Mouse (Mus musculus) limb, embryonic 14.5 days (tissue): ENCODE measurements around the gene Spata21. TPM values are rescaled to one million over a fixed set of nuclear protein-coding genes. Genes with fewer than 3 reads are reported as not detected.
"Not testable (repeated sequence)": the region's sequence is repeated elsewhere in the genome, so short reads cannot be mapped to it uniquely, and the experiment has no call there.

Experiments
- ATAC-seq: fragments of 200-750 bp; cut with Nextera tagmentation; 2 replicates; pipeline ENCODE4 v1.8.0; 2017; ENCODE audit warnings: low read depth, moderate number of reproducible peaks, moderate TSS enrichment; ENCODE audit not compliant: low FRiP score
- DNase-seq: peaks from one replicate; pipeline ENCODE4 v3.0.0-alpha.2; 2015; ENCODE audit warnings: low spot score
- H3K27ac ChIP-seq: fragments of 300-500 bp; sonication (generic); replicated peaks from 2 replicates; pipeline ENCODE4 v1.5.1; 2014; ENCODE audit warnings: low read depth, mild to moderate bottlenecking, low read length, moderate library complexity, mixed read lengths
- H3K27me3 ChIP-seq: fragments of 300-500 bp; sonication (generic); 2 replicates; pipeline ENCODE4 v1.6.1; 2014; ENCODE audit warnings: low read length, mixed read lengths; ENCODE audit not compliant: control insufficient read depth, insufficient read depth
- H3K36me3 ChIP-seq: fragments of 300-500 bp; sonication (generic); 2 replicates; pipeline ENCODE4 v1.6.1; 2014; ENCODE audit warnings: mild to moderate bottlenecking, low read length, moderate library complexity, mixed read lengths; ENCODE audit not compliant: control insufficient read depth, insufficient read depth
- H3K4me1 ChIP-seq: fragments of 300-500 bp; sonication (generic); 2 replicates; pipeline ENCODE4 v1.6.1; 2014; ENCODE audit warnings: antibody characterized with exemption, low read length, mixed read lengths; ENCODE audit not compliant: control insufficient read depth, insufficient read depth
- H3K4me2 ChIP-seq: fragments of 300-500 bp; sonication (generic); replicated peaks from 2 replicates; pipeline ENCODE4 v1.6.1; 2014; ENCODE audit warnings: low read depth, mild to moderate bottlenecking, low read length, moderate library complexity; ENCODE audit not compliant: severe bottlenecking
- H3K4me3 ChIP-seq: fragments of 300-500 bp; sonication (generic); replicated peaks from 2 replicates; pipeline ENCODE4 v1.5.1; 2014; ENCODE audit warnings: low read length
- H3K9ac ChIP-seq: fragments of 300-500 bp; sonication (generic); 2 replicates; pipeline ENCODE4 v1.6.1; 2014; ENCODE audit warnings: mild to moderate bottlenecking, low read depth, low read length, moderate library complexity; ENCODE audit not compliant: severe bottlenecking
- H3K9me3 ChIP-seq: fragments of 300-500 bp; sonication (generic); 2 replicates; pipeline ENCODE4 v1.6.1; 2016; ENCODE audit warnings: low read length; ENCODE audit not compliant: control insufficient read depth
- POLR2A ChIP-seq: fragments of 200-500 bp; IDR thresholded peaks from 2 replicates; pipeline ENCODE4 v1.8.0; 2012; ENCODE audit warnings: inconsistent platforms, mild to moderate bottlenecking, moderate library complexity, borderline replicate concordance; ENCODE audit not compliant: insufficient read depth, insufficient read length; ENCODE audit errors: extremely low read depth
- WGBS: fragments of 180-500 bp; shearing (Covaris S2); extraction: QIAGEN DNeasy Blood & Tissue Kit; methylation state at CpG from one replicate; pipeline ENCODE4 v1.1.7; 2014; 5-methylcytosine and 5-hydroxymethylcytosine counted together
- polyA plus RNA-seq, 2 experiments: library from polyadenylated mRNA; depleted of rRNA in 1 of 2; stranded (reverse) in 1 of 2; unstranded in 1 of 2; fragments of >200 nt; fragmentation: Nextera tagmentation in 1 of 2; extraction: Ambion mirVana in 1 of 2; gene quantifications; 2 replicates each; pipeline versions ENCODE4 v1.2.1 to v1.2.3; 2012 to 2014

The Spata21 gene
- polyA plus RNA-seq, 2 experiments: 0.04 to 0.43 TPM

DNA sequence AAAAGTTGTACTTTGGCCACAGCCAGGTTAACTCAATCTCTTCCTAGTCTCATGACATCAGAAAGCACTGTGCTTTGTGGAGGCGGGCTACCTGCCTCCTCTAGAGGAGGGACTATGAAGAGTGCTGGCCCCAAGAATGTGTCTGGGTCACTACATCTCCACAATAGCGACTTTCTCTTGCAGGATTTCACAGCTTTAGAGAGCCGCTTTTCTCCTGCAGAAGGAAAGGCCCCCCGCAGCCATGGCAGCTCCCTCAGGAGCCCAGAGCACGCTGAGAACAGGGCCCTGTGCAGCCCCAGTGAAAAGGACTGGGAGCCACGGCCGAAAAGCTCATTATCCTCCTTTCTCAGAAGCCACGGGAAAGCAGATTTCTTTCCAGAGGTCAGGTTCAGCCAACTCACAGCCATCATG is 45.9 kb downstream of the Spata21 start:
- H3K4me1 ChIP-seq: peaks cover 51% of the 10 kb centered on the region
- peaks cover 8% of the 10 kb centered on the region; the same call in 1 of the 2 replicates for H3K36me3 ChIP-seq
- H3K27ac ChIP-seq: peak overlapping the region; percentile 63; the same call in 1 of the 2 replicates
- no peak for DNase-seq
- H3K9me3 ChIP-seq: no peaks in the 10 kb centered on the region
- no peak for TF ChIP-seq POLR2A
- no peak overlapping the region for H3K4me2 ChIP-seq
- H3K27me3 ChIP-seq: no peaks in the 10 kb centered on the region
- H3K9ac ChIP-seq: no peak overlapping the region
- no peak for ATAC-seq
- 53% methylated on average over 8 of the region's 8 CpGs for WGBS
- H3K4me3 ChIP-seq: no peak overlapping the region

GRCm38 (mm10) chr4:141134751-141135530 is 46.8 kb downstream of the Spata21 start:
- Histone ChIP-seq H3K4me3 (no peak overlapping the region), H3K27me3 (no peaks in the 10 kb centered on the region), H3K36me3 (peaks cover 8% of the 10 kb centered on the region; the same call in 1 of the 2 replicates), H3K9me3 (no peaks in the 10 kb centered on the region), H3K4me2 (no peak overlapping the region), H3K9ac (no peak overlapping the region), H3K4me1 (peaks cover 49% of the 10 kb centered on the region), H3K27ac (peak overlapping the region; percentile 63)
- DNase-seq: no peak
- 82% methylated on average over 20 of the region's 20 CpGs for WGBS
- TF ChIP-seq POLR2A: no peak
- no peak for ATAC-seq

GRCm38 (mm10) chr4:141136126-141136525 is 48.0 kb downstream of the Spata21 start:
- Histone ChIP-seq H3K4me3 (no peak overlapping the region), H3K27ac (no peak overlapping the region), H3K4me1 (peaks cover 43% of the 10 kb centered on the region), H3K4me2 (no peak overlapping the region), H3K36me3 (peaks cover 8% of the 10 kb centered on the region; the same call in 1 of the 2 replicates), H3K9me3 (no peaks in the 10 kb centered on the region), H3K9ac (no peak overlapping the region), H3K27me3 (no peaks in the 10 kb centered on the region)
- ATAC-seq: no peak
- 83% methylated on average over 7 of the region's 7 CpGs for WGBS
- DNase-seq: no peak
- TF ChIP-seq POLR2A: no peak

DNA sequence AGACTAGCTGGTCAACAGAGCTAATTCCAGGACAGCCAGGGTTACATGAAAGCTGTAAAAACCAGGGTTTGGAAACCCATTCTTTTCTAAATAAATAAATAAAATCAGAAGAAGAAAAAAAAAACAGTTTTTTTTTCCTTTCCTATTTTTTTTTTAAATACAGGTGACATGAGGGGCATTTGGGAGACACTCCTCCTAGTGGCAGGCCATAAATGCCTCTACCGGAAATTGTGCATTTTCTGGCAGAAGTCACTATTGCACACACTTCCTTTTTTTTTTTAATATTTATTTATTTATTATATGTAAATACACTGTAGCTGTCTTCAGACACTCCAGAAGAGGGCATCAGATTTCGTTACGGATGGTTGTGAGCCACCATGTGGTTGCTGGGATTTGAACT is 49.6 kb downstream of the Spata21 start:
- not testable (repeated sequence) for ATAC-seq, H3K9me3 ChIP-seq, H3K36me3 ChIP-seq, DNase-seq, H3K27me3 ChIP-seq, H3K9ac ChIP-seq, H3K27ac ChIP-seq
- Histone ChIP-seq H3K4me3 (0 out of 2 replicates have a peak overlapping the region, but pooled peaks have one; percentile 64), H3K4me1 (peaks cover 27% of the 10 kb centered on the region), H3K4me2 (peak overlapping the region; percentile 70; the same call in 1 of the 2 replicates)
- 79% methylated on average over 2 of the region's 3 CpGs for WGBS

DNA sequence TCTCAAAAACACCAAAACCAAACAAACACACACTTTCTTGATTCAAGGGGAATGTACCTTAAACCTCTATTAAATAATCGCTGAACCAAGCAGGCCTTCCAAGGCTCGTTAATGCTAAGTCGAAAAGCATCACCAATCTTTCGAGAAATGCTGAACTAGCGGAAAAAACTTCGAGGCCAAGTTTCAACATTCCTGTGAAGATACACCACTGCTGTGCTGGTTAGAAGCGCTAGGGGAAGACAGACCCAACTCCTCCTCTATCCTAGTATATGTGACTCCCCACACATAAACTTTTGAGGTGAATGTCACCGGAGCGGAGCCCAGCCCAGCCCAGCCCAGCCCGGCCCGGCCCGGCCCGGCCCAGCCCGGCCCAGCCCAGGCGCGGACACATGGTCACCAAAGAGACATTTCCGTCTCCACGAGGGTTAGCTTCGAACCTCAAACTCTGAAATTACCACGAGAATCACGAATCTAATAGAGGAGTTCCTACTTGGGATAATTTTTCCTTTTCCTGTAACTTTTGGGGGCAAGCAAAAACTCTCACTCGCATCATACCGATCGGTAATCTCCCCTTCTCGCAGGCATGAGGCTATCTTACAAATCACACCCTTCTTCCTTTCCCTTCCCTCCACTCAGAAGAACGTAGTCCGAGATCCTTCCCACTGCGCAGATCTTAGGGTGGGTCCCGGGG is 50.4 kb downstream of the Spata21 start:
- H3K4me1 ChIP-seq: peaks cover 25% of the 10 kb centered on the region
- H3K9me3 ChIP-seq: no peaks in the 10 kb centered on the region
- peaks cover 8% of the 10 kb centered on the region; the same call in 1 of the 2 replicates for H3K36me3 ChIP-seq
- peak overlapping the region; percentile 90 for H3K27ac ChIP-seq
- peak overlapping the region; percentile 64 for H3K4me3 ChIP-seq
- peak; percentile 69 for DNase-seq
- H3K9ac ChIP-seq: peak overlapping the region; percentile 77
- H3K27me3 ChIP-seq: no peaks in the 10 kb centered on the region
- WGBS: 2% methylated on average over 29 of the region's 29 CpGs
- no peak for ATAC-seq
- H3K4me2 ChIP-seq: peak overlapping the region; percentile 70
- no peak for TF ChIP-seq POLR2A
